Mouse (Mus musculus) left cerebral cortex, adult 11 months (tissue): Measurements from ENCODE around the gene Zfp644.

Source experiments
- DNase-seq: peaks from one replicate; pipeline ENCODE4 v3.0.0; 2022; ENCODE audit warnings: low spot score

Gene Zfp644

GRCm38 (mm10) chr5:106664910-106665309 lies 32.2 kb downstream of the Zfp644 start:
- no peak for DNase-seq

GRCm38 (mm10) chr5:106660867-106661266 lies 36.2 kb downstream of the Zfp644 start:
- DNase-seq = no peak

- DNase-seq = no peak
Observed at GRCm38 (mm10) chr5:106652790-106653328, 44.2 kb downstream of the Zfp644 start.

GRCm38 (mm10) chr5:106652220-106652753 lies 44.8 kb downstream of the Zfp644 start:
- no peak for DNase-seq

- DNase-seq = no peak
Observed at GRCm38 (mm10) chr5:106649995-106650394, 47.1 kb downstream of the Zfp644 start.

- DNase-seq = no peak
Observed at GRCm38 (mm10) chr5:106649441-106649840, 47.6 kb downstream of the Zfp644 start.

GRCm38 (mm10) chr5:106643434-106643833 lies 53.7 kb downstream of the Zfp644 start:
- DNase-seq = no peak

GRCm38 (mm10) chr5:106641876-106642275 lies 55.2 kb downstream of the Zfp644 start:
- DNase-seq = no peak

- no peak for DNase-seq
Observed at GRCm38 (mm10) chr5:106640235-106640809, 56.8 kb downstream of the Zfp644 start.

- no peak for DNase-seq
Observed at GRCm38 (mm10) chr5:106639627-106640026, 57.5 kb downstream of the Zfp644 start.

GRCm38 (mm10) chr5:106636423-106636946 lies 60.6 kb downstream of the Zfp644 start:
- DNase-seq = no peak

GRCm38 (mm10) chr5:106628369-106629149 lies 68.5 kb downstream of the Zfp644 start:
- no peak for DNase-seq

- no peak for DNase-seq
Observed at GRCm38 (mm10) chr5:106623337-106623736, 73.8 kb downstream of the Zfp644 start.

GRCm38 (mm10) chr5:106622193-106622592 lies 74.9 kb downstream of the Zfp644 start:
- DNase-seq = no peak

- no peak for DNase-seq
Observed at GRCm38 (mm10) chr5:106620446-106620845, 76.6 kb downstream of the Zfp644 start.

GRCm38 (mm10) chr5:106615006-106615405 lies 82.1 kb downstream of the Zfp644 start:
- DNase-seq = no peak

- no peak for DNase-seq
Observed at GRCm38 (mm10) chr5:106614570-106614969, 82.5 kb downstream of the Zfp644 start.

GRCm38 (mm10) chr5:106612151-106612550 lies 84.9 kb downstream of the Zfp644 start:
- no peak for DNase-seq

- no peak for DNase-seq
Observed at GRCm38 (mm10) chr5:106608798-106609197, 88.3 kb downstream of the Zfp644 start, which contains the start of gene Gm17304. Gm17304 (plus strand) TSS chr5:106609098.

GRCm38 (mm10) chr5:106607081-106607480 lies 90.0 kb downstream of the Zfp644 start:
- no peak for DNase-seq

- no peak for DNase-seq
Observed at GRCm38 (mm10) chr5:106605096-106605495, 92.0 kb downstream of the Zfp644 start.

- no peak for DNase-seq
Observed at GRCm38 (mm10) chr5:106604381-106604780, 92.7 kb downstream of the Zfp644 start.

- DNase-seq = no peak
Observed at GRCm38 (mm10) chr5:106599482-106599881, 97.6 kb downstream of the Zfp644 start.
